Mouse (Mus musculus): ENCODE results near the gene Cped1.

GRCm38 (mm10) chr6:22136805-22137204 lies 151.1 kb downstream of the Cped1 start:
- no peak for TF ChIP-seq EP300 (IDR thresholded peaks at IDR 0.05)
- TF ChIP-seq CTCF (IDR thresholded peaks at IDR 0.05), result no peak
